Mouse (Mus musculus): ENCODE data around the gene Klhdc10. TPM values are rescaled to one million over a fixed set of nuclear protein-coding genes. Genes with fewer than 3 reads are reported as not detected.
A peak's percentile ranks its signal among the peaks of the same experiment; 100 is the strongest.

The Klhdc10 gene
- 15.6 and 16.5 TPM in 2 replicates for polyA plus RNA-seq (2015; fragmentation: Nextera tagmentation; extraction: Ambion mirVana)

DNA sequence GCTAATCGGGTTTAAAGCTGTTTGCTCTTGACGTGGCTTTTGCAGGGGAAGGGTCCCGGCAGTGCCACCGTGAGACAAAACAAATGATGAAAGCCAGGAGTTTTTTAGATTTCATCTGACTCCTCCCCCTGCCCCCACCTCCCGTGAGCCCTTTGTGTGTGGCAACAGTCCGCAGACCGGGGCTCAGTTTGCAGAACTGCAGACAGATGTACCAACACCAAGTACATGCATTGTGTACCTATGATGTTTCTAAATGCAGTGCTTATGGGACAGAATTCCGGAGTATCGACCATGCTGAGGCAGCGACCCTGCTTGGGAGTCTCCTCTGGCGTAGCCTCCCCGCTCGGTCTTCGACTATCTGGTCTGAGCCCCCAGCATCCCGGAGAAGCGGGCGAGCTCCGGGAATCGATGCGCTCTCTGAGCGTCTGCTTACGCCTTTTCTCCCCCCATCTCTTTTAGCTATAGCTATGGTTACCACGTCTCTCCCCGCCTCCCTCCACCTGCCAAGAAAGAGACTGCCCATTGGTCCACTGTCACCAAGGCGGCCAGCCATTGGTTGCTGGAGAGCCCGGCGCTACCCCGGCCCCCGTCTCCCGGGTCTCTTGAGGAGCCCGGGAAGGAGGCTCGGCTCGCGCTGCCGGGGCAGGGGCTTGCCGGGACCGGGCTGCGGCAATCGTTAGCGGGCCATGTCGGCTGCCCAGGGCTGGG, at the start of gene Klhdc10:
Gene Klhdc10, plus strand, starts transcription at position 561 of the 708 bp plus-strand sequence.
- Histone ChIP-seq H3K4me1 (ENCODE audit: control insufficient read depth, insufficient read depth, low read length) (no peaks in the 10 kb centered on the region), H3K27ac (ENCODE audit: low read length) (peak within 1 kb of the TSS; percentile 98), H3K9ac (ENCODE audit: low read length) (peak within 1 kb of the TSS; percentile 93), H3K27me3 (ENCODE audit: control insufficient read depth, insufficient read depth, low read length) (no peaks in the 10 kb centered on the region), H3K4me2 (ENCODE audit: low read depth, low read length) (peak within 1 kb of the TSS; percentile 68), H3K36me3 (ENCODE audit: control insufficient read depth, insufficient read depth, low read length) (no peaks in the 10 kb centered on the region), H3K9me3 (replicated peaks; ENCODE audit: control insufficient read depth, low read length) (no peaks in the 10 kb centered on the region), H3K4me3 (replicated peaks; ENCODE audit: low read length) (peak within 1 kb of the TSS; percentile 96)
- ATAC-seq (ENCODE audit: insufficient read depth, low FRiP score) = peak; percentile 100
- WGBS = under 1% methylated on average over 35 of the region's 41 CpGs

DNA sequence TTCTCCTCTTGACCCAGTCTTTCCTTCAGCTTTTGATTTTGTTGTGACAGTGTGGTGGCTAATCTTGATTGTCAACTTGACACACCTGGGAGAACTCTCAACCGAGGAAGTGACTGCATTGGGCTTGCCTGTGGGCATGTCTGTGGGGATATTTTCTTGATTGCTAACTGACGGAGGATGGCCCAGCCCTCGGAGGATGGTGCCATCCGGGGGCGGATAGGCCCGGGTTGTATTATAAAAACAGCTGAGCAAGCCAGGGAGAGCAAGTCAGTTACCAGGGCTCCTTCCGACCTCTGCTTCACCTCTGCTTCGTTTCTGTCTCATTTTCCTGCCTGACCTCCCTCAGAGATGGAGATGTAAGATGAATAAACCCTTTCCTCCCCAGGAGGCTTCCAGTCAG, 48.9 kb upstream of the Klhdc10 start:
- no peak for ATAC-seq (ENCODE audit: insufficient read depth, low FRiP score)
- no peaks in the 10 kb centered on the region for H3K27me3 ChIP-seq (ENCODE audit: control insufficient read depth, insufficient read depth, low read length)
- H3K9ac ChIP-seq (ENCODE audit: low read length) = no peak overlapping the region; the same call in 1 of the 2 replicates
- no peaks in the 10 kb centered on the region for H3K9me3 ChIP-seq (replicated peaks; ENCODE audit: control insufficient read depth, low read length)
- no peaks in the 10 kb centered on the region for H3K36me3 ChIP-seq (ENCODE audit: control insufficient read depth, insufficient read depth, low read length)
- 48% methylated on average over 8 of the region's 8 CpGs for WGBS
- H3K4me3 ChIP-seq (replicated peaks; ENCODE audit: low read length) = no peak overlapping the region
- H3K4me1 ChIP-seq (ENCODE audit: control insufficient read depth, insufficient read depth, low read length) = no peaks in the 10 kb centered on the region
- no peak overlapping the region for H3K27ac ChIP-seq (ENCODE audit: low read length)
- H3K4me2 ChIP-seq (ENCODE audit: low read depth, low read length) = no peak overlapping the region

DNA sequence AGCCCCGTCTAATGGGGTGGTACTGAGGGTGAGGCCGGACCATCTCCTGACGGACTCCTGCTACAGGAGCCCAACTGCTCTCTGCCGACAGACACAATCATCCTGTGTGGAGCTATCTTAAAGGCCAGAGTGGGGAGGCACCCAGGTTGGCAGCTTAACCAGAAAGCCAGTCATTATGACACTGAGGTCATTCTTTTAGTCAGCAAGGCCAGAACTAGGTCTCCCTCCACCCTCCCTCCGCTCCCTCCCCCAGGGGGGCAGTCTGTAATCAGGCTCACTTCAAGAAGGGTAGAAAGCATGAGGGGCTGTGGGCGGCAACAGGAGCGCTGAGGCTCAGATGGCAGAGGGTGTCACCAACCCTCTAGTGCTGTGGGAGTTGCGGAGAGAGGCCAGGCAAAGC, 48.0 kb upstream of the Klhdc10 start:
- Histone ChIP-seq H3K4me2 (ENCODE audit: low read depth, low read length) (no peak overlapping the region), H3K4me1 (ENCODE audit: control insufficient read depth, insufficient read depth, low read length) (no peaks in the 10 kb centered on the region), H3K27ac (ENCODE audit: low read length) (no peak overlapping the region), H3K4me3 (replicated peaks; ENCODE audit: low read length) (no peak overlapping the region), H3K27me3 (ENCODE audit: control insufficient read depth, insufficient read depth, low read length) (no peaks in the 10 kb centered on the region), H3K9ac (ENCODE audit: low read length) (no peak overlapping the region), H3K9me3 (replicated peaks; ENCODE audit: control insufficient read depth, low read length) (no peaks in the 10 kb centered on the region), H3K36me3 (ENCODE audit: control insufficient read depth, insufficient read depth, low read length) (no peaks in the 10 kb centered on the region)
- ATAC-seq (ENCODE audit: insufficient read depth, low FRiP score) = no peak
- WGBS = 73% methylated on average over 8 of the region's 8 CpGs

DNA sequence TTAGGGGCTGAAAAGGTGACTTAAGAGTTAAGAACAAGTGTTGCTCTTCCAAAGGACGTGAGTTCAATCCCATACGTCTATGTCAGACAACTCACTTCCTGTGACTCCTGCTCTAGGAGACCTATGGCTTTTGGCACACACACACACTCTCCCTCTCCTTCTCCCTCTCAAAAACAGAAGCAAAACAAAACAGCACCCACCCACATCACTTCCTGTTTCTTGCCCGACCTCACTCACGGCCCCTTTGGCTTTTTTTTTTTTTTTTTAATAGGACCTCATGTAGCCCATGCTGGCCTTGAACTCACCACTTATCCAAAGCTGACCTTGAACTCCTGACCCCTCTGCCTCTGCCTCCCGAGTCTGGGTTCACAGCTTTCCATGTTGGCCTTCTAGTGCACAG, 46.9 kb upstream of the Klhdc10 start:
- H3K4me3 ChIP-seq (replicated peaks; ENCODE audit: low read length) = no peak overlapping the region
- H3K27me3 ChIP-seq (ENCODE audit: control insufficient read depth, insufficient read depth, low read length) = no peaks in the 10 kb centered on the region
- no peak overlapping the region for H3K27ac ChIP-seq (ENCODE audit: low read length)
- H3K9me3 ChIP-seq (replicated peaks; ENCODE audit: control insufficient read depth, low read length) = no peaks in the 10 kb centered on the region
- no peak for ATAC-seq (ENCODE audit: insufficient read depth, low FRiP score)
- no peak overlapping the region for H3K9ac ChIP-seq (ENCODE audit: low read length)
- H3K4me2 ChIP-seq (ENCODE audit: low read depth, low read length) = no peak overlapping the region
- H3K4me1 ChIP-seq (ENCODE audit: control insufficient read depth, insufficient read depth, low read length) = no peaks in the 10 kb centered on the region
- 25% methylated on average over 5 of the region's 5 CpGs for WGBS
- H3K36me3 ChIP-seq (ENCODE audit: control insufficient read depth, insufficient read depth, low read length) = no peaks in the 10 kb centered on the region

DNA sequence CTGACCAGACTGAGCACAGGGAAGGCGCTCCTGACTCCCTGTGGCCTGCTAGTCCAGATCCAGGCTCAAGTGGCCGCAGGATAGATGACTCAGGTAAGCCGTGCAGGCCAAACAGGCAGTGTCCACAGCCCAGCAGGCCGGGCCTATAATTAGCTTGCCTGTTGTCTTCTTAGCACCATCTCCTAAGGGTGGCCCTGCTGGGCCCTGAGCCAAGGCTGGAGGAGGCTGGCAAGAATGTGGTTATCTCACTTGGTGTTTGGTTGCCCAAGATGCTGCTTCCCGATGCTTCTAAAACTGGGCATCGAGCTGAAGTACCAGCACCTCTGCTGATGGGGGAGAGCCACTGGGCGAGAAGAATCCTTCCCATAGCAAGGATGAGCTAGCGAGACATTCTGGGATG, 46.0 kb upstream of the Klhdc10 start:
- H3K9me3 ChIP-seq (replicated peaks; ENCODE audit: control insufficient read depth, low read length) = no peaks in the 10 kb centered on the region
- H3K9ac ChIP-seq (ENCODE audit: low read length) = no peak overlapping the region
- H3K4me2 ChIP-seq (ENCODE audit: low read depth, low read length) = no peak overlapping the region
- H3K4me3 ChIP-seq (replicated peaks; ENCODE audit: low read length) = no peak overlapping the region
- no peaks in the 10 kb centered on the region for H3K36me3 ChIP-seq (ENCODE audit: control insufficient read depth, insufficient read depth, low read length)
- WGBS = 84% methylated on average over 8 of the region's 8 CpGs
- no peak overlapping the region for H3K27ac ChIP-seq (ENCODE audit: low read length)
- H3K27me3 ChIP-seq (ENCODE audit: control insufficient read depth, insufficient read depth, low read length) = no peaks in the 10 kb centered on the region
- ATAC-seq (ENCODE audit: insufficient read depth, low FRiP score) = no peak
- H3K4me1 ChIP-seq (ENCODE audit: control insufficient read depth, insufficient read depth, low read length) = no peaks in the 10 kb centered on the region

DNA sequence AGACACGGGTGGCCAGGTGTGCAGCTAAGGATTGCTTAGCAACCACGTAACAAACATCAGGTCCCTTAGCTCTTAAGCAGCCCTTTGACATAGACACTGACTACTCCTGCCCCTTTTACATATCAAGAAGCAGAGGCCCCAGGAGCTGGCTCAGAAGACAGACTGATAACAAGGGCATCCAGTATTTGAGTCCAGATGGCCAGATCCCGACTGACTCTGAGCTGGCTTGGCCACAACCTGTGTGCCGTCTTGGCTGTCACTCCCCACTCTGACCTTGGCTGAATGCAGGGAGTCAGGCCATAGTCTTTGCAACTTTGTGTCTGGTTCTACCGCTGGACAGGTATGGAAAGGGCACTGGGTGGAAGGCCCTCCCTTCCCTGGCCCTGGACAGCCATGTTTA, 45.5 kb upstream of the Klhdc10 start:
- Histone ChIP-seq H3K9me3 (replicated peaks; ENCODE audit: control insufficient read depth, low read length) (no peaks in the 10 kb centered on the region), H3K4me2 (ENCODE audit: low read depth, low read length) (no peak overlapping the region), H3K9ac (ENCODE audit: low read length) (no peak overlapping the region), H3K36me3 (ENCODE audit: control insufficient read depth, insufficient read depth, low read length) (no peaks in the 10 kb centered on the region), H3K4me1 (ENCODE audit: control insufficient read depth, insufficient read depth, low read length) (no peaks in the 10 kb centered on the region), H3K27ac (ENCODE audit: low read length) (no peak overlapping the region), H3K4me3 (replicated peaks; ENCODE audit: low read length) (no peak overlapping the region), H3K27me3 (ENCODE audit: control insufficient read depth, insufficient read depth, low read length) (no peaks in the 10 kb centered on the region)
- no peak for ATAC-seq (ENCODE audit: insufficient read depth, low FRiP score)
- 67% methylated on average over 5 of the region's 5 CpGs for WGBS

DNA sequence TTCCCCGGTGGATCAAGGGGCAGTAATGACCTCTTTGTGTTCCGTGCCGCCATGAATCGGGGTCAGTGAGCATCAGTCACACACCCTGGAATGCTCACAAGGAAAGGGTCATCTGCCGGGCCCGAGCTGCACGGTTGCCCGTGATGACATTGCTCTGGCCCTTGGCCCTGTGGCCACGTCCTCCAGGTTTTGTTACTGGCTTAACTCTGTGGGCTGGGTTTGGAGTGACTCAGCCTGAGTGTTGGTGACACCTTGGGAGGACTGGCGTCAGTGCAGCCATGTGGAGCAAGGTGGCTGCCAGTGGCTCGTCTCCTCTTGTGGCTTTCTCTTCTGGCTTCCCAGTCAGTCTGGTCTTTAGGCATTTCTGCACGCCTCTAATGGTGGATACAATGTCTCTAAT, 45.0 kb upstream of the Klhdc10 start:
- H3K4me2 ChIP-seq (ENCODE audit: low read depth, low read length) = no peak overlapping the region
- H3K9me3 ChIP-seq (replicated peaks; ENCODE audit: control insufficient read depth, low read length) = no peaks in the 10 kb centered on the region
- no peak overlapping the region for H3K27ac ChIP-seq (ENCODE audit: low read length)
- no peaks in the 10 kb centered on the region for H3K4me1 ChIP-seq (ENCODE audit: control insufficient read depth, insufficient read depth, low read length)
- WGBS = 86% methylated on average over 12 of the region's 12 CpGs
- no peaks in the 10 kb centered on the region for H3K36me3 ChIP-seq (ENCODE audit: control insufficient read depth, insufficient read depth, low read length)
- no peak overlapping the region for H3K9ac ChIP-seq (ENCODE audit: low read length)
- no peaks in the 10 kb centered on the region for H3K27me3 ChIP-seq (ENCODE audit: control insufficient read depth, insufficient read depth, low read length)
- no peak overlapping the region for H3K4me3 ChIP-seq (replicated peaks; ENCODE audit: low read length)
- 0 out of 2 replicates have a peak, but pooled peaks have one; percentile 24 for ATAC-seq (ENCODE audit: insufficient read depth, low FRiP score)

DNA sequence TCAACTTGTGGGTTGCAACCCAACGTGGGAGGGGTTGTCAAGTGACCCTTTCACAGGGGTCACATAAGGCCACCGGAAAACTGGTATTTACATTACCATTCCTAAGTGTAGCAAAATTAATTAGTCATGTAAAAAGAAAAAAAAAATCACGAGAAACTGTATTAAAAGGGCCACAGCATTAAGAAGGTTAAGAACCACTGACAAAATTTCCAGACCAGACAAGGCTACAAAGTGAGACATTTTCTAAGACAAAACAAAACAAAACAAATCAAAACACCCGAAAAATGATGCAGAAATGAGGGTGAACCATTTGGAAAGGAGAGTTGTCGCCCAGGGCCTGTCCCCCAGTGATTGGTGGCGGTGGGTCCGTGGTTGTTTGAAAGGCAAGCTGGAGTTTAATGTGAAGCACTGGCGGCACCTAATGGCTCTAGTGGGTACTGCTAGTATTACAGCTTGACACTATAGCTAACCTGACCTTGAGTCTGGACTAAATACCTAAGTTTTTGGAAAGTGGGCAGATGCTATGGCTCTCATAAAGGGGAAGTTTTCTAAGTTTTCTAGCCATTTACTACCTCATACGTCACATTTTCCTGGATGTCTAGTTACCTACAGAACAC, 44.0 kb upstream of the Klhdc10 start:
- Histone ChIP-seq H3K36me3 (ENCODE audit: control insufficient read depth, insufficient read depth, low read length) (no peaks in the 10 kb centered on the region), H3K9ac (ENCODE audit: low read length) (no peak overlapping the region), H3K27me3 (ENCODE audit: control insufficient read depth, insufficient read depth, low read length) (no peaks in the 10 kb centered on the region), H3K4me1 (ENCODE audit: control insufficient read depth, insufficient read depth, low read length) (no peaks in the 10 kb centered on the region), H3K4me2 (ENCODE audit: low read depth, low read length) (peak overlapping the region; percentile 24; the same call in 1 of the 2 replicates), H3K27ac (ENCODE audit: low read length) (no peak overlapping the region), H3K4me3 (replicated peaks; ENCODE audit: low read length) (no peak overlapping the region), H3K9me3 (replicated peaks; ENCODE audit: control insufficient read depth, low read length) (no peaks in the 10 kb centered on the region)
- WGBS = 15% methylated on average over 9 of the region's 9 CpGs
- ATAC-seq (ENCODE audit: insufficient read depth, low FRiP score) = peak; percentile 63; the same call in 1 of the 2 replicates

DNA sequence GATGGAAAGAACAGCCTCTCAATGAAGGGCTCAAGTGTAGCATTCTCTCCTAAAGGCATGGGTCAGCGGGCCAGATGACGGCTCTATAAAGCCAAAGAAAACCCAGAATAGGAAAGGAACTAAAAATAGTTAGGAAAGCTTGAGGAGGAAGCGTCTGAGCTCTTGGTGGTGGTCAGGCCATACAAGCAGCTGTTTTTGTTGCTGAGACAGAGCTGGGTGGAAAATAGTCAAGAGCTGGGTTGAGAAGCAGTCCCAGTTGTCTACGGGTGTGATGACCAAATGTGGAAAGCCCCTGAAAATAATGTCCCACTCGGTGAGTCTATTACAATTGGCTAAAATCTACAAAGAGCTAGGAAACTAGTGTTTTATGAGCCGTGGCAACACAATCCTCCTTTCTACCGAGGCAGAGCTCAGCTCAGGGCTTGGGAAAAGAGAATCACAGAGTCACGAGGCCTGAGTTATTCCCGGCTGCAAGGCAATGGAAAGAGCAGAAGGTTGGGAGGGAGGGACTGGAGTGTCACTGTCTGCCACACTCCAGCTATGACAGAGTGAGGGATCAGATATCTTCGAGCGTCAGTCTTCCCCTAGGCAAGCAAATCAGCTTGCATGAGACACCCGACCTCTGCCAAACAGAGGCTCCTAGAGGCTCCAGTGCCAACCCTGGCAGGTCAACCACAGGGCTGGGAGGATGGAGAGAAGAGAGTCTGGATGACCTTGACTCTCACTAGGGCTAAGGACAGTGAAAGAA, 41.7 kb upstream of the Klhdc10 start:
- ATAC-seq (ENCODE audit: insufficient read depth, low FRiP score) = no peak
- Histone ChIP-seq H3K9me3 (replicated peaks; ENCODE audit: control insufficient read depth, low read length) (no peaks in the 10 kb centered on the region), H3K4me3 (replicated peaks; ENCODE audit: low read length) (no peak overlapping the region), H3K36me3 (ENCODE audit: control insufficient read depth, insufficient read depth, low read length) (no peaks in the 10 kb centered on the region), H3K4me1 (ENCODE audit: control insufficient read depth, insufficient read depth, low read length) (no peaks in the 10 kb centered on the region), H3K9ac (ENCODE audit: low read length) (no peak overlapping the region), H3K27me3 (ENCODE audit: control insufficient read depth, insufficient read depth, low read length) (no peaks in the 10 kb centered on the region), H3K27ac (ENCODE audit: low read length) (no peak overlapping the region), H3K4me2 (ENCODE audit: low read depth, low read length) (no peak overlapping the region)
- 74% methylated on average over 12 of the region's 12 CpGs for WGBS

Measured in stomach, embryonic 16.5 days (tissue).